Mouse (Mus musculus): Measurements from ENCODE around the gene Nrxn3.

DNA sequence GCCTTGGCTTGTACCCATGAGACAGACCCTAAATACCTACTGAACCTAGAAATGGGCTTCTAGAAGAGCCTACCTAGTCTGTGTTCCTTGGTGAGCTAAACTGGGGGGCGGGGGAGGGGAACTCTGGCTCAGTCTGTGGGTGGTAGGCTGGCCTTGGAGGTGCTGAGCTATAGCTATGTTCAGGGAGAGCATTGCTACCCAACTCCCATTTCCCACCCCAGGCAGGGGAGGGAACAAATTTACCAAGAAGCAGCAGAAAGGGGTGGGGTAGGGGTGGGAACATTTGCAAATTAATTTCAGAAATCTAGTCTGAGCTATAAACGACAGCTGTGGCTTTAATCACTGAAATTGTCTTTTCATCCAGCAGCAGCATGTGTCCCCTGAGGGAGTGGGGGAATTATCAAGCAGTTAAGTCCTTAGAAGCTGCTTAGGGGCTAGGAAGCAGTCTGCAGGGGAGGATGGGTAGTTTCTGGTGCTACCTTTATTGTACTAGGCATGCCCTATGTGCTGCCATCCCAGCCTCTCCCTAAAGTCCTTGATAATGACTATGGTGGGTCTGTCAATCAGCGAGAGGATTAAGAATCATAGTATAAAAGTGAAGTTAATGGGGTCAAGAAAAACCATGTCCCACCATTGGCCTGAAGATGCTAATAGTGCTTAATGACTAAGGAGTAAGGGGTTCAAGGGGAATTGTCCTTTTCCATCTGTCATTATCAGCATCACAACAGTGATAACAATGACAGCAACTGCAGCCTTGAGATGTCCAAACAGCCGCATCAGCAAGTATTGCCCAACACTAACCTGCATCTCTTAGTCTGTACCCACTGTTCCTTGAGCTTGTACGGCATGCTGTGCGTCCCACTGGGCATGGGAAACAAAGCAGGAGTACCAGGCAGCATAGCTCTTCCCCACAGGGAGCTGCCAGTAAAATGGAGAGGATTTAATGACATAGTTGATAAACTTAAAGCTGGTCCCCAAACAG lies 560.0 kb downstream of the Nrxn3 start:
- TF ChIP-seq CTCF (IDR thresholded peaks at IDR 0.05; ENCODE audit: low read depth, low read length) (no peak), POLR2A (IDR thresholded peaks at IDR 0.05; ENCODE audit: borderline replicate concordance, low read depth, low read length) (no peak)
